Mouse (Mus musculus) kidney, postnatal 14 days (tissue): ENCODE results near the gene Smarca2.
"Not testable (repeated sequence)": the region's sequence is repeated elsewhere in the genome, so short reads cannot be mapped to it uniquely, and the experiment has no call there.

Experiments
- DNase-seq: peaks from one replicate; pipeline ENCODE4 v3.0.0; 2022; ENCODE audit warnings: mixed read lengths

The Smarca2 gene

GRCm38 (mm10) chr19:26704545-26705209 is 99.8 kb downstream of the Smarca2 start:
- no peak for DNase-seq

- DNase-seq: peak; percentile 36
Measured at GRCm38 (mm10) chr19:26706910-26707309, 102.1 kb downstream of the Smarca2 start.

- no peak for DNase-seq
Measured at GRCm38 (mm10) chr19:26709095-26709494, 104.2 kb downstream of the Smarca2 start.

GRCm38 (mm10) chr19:26711268-26711667 is 106.4 kb downstream of the Smarca2 start:
- DNase-seq: no peak

GRCm38 (mm10) chr19:26716217-26716616 is 111.4 kb downstream of the Smarca2 start:
- DNase-seq: no peak

- peak; percentile 82 for DNase-seq
Measured at GRCm38 (mm10) chr19:26718221-26718620, 113.4 kb downstream of the Smarca2 start.

GRCm38 (mm10) chr19:26719161-26719560 is 114.3 kb downstream of the Smarca2 start:
- DNase-seq: no peak

- no peak for DNase-seq
Measured at GRCm38 (mm10) chr19:26721741-26722140, 116.9 kb downstream of the Smarca2 start.

GRCm38 (mm10) chr19:26723899-26724298 is 119.0 kb downstream of the Smarca2 start:
- no peak for DNase-seq

GRCm38 (mm10) chr19:26724626-26725025 is 119.8 kb downstream of the Smarca2 start:
- DNase-seq: no peak

GRCm38 (mm10) chr19:26727796-26728195 is 122.9 kb downstream of the Smarca2 start:
- DNase-seq: no peak

- DNase-seq: no peak
Measured at GRCm38 (mm10) chr19:26730486-26730885, 125.6 kb downstream of the Smarca2 start.

GRCm38 (mm10) chr19:26731121-26731520 is 126.3 kb downstream of the Smarca2 start:
- DNase-seq: no peak

GRCm38 (mm10) chr19:26731809-26732208 is 127.0 kb downstream of the Smarca2 start:
- DNase-seq: no peak

- DNase-seq: no peak
Measured at GRCm38 (mm10) chr19:26733055-26733454, 128.2 kb downstream of the Smarca2 start.

GRCm38 (mm10) chr19:26733546-26734100 is 128.8 kb downstream of the Smarca2 start:
- DNase-seq: no peak

- no peak for DNase-seq
Measured at GRCm38 (mm10) chr19:26734704-26735109, 129.9 kb downstream of the Smarca2 start.

GRCm38 (mm10) chr19:26745021-26745420 is 140.2 kb downstream of the Smarca2 start:
- DNase-seq: not testable (repeated sequence)

GRCm38 (mm10) chr19:26745567-26745966 is 140.7 kb downstream of the Smarca2 start:
- DNase-seq: no peak

- no peak for DNase-seq
Measured at GRCm38 (mm10) chr19:26746290-26746689, 141.4 kb downstream of the Smarca2 start.

GRCm38 (mm10) chr19:26746709-26747467 is 142.0 kb downstream of the Smarca2 start:
- no peak for DNase-seq

GRCm38 (mm10) chr19:26747571-26748539 is 143.0 kb downstream of the Smarca2 start:
- DNase-seq: peak; percentile 83

- no peak for DNase-seq
Measured at GRCm38 (mm10) chr19:26748676-26749075, 143.8 kb downstream of the Smarca2 start.
